Mouse (Mus musculus): ENCODE results near the gene Pdzrn4. TPM values are rescaled to one million over a fixed set of nuclear protein-coding genes. Genes with fewer than 3 reads are reported as not detected.

The Pdzrn4 gene
- polyA plus RNA-seq, 1 experiment from 2014 or later, result 0.80 TPM

DNA sequence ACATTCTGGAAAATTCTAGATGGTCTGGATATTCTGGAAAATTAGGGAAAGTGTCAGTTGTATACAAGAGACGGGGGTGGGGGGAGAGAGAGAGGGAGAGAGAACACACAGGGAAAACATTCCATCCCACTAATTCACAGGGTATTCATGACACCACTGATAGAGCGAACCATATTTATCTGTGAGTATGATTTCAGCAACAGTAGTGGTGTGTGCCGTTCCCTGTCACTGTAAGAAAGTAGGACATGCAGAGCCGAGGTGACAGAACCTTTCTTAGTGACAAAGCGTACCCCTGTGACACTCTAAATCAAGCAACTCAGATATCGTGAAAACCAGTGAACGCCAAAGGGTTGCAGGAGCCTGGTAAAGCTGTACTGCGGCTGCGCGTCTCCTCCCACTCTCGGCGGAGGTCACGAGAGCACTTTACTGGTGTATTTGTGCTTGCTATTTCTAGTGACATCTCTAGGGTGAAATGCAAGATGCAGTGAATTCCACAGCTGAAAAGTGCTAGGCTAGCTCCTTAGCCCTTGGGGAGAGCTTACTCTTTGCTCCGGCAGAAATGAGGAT lies 237.4 kb downstream of the Pdzrn4 start:
- no peak for ATAC-seq (ENCODE audit: insufficient number of reproducible peaks, low FRiP score)
- Histone ChIP-seq H3K27me3 (replicated peaks) (no peaks in the 10 kb centered on the region), H3K36me3 (no peaks in the 10 kb centered on the region), H3K27ac (ENCODE audit: poor library complexity, severe bottlenecking) (no peak overlapping the region), H3K9me3 (replicated peaks) (no peaks in the 10 kb centered on the region), H3K4me1 (replicated peaks) (peaks cover 16% of the 10 kb centered on the region), H3K4me3 (peak overlapping the region; percentile 22; the same call in 1 of the 2 replicates), H3K4me2 (peak overlapping the region; percentile 53), H3K9ac (no peak overlapping the region)
- 44% methylated on average over 14 of the region's 14 CpGs for WGBS

- Histone ChIP-seq H3K4me2 (no peak overlapping the region), H3K4me1 (replicated peaks) (no peaks in the 10 kb centered on the region; the same call in 1 of the 2 replicates), H3K4me3 (no peak overlapping the region), H3K27me3 (replicated peaks) (no peaks in the 10 kb centered on the region), H3K27ac (ENCODE audit: poor library complexity, severe bottlenecking) (no peak overlapping the region), H3K36me3 (no peaks in the 10 kb centered on the region), H3K9ac (no peak overlapping the region), H3K9me3 (replicated peaks) (no peaks in the 10 kb centered on the region)
- ATAC-seq (ENCODE audit: insufficient number of reproducible peaks, low FRiP score), result no peak
- WGBS, result 73% methylated on average over 18 of the region's 18 CpGs
These were observed 243.8 kb downstream of the Pdzrn4 start for GRCm38 (mm10) chr15:92640212-92641082.

DNA sequence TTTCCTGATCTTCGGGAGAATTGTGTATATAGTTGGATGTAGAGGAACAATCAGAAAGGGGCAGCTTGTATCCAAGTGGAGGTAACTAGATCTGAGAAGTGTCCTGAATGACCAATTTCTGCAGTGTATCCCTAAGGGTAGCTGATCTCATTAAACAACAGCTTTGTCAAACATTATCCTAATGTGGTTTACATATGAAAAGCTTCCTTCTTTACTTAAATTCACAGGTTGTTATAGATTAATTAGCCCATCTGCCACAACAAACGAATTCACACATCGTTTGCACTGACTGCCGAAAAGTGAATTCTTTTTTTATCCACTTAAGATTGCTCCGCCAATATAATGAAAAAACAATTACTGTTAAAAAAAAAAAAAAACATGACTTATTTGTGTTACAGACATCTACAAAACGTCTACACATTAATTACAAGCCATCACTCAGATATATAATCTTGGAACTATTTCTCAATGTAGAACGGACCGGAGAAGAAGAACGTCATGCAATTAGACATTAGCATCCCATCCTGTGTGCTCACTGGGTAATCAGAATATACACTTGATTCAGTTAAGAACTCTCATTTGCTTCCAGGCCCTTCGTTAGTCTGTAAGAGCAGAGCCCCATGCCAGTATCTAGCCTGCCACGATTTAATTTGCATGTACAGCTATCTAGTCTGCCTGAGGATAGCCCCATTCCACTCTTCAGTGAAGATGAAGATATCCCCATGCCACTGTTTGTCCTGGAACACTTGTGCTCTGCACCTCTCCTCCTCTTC lies 274.8 kb downstream of the Pdzrn4 start:
- no peak for ATAC-seq (ENCODE audit: insufficient number of reproducible peaks, low FRiP score)
- no peak overlapping the region for H3K9ac ChIP-seq
- no peaks in the 10 kb centered on the region for H3K36me3 ChIP-seq
- no peaks in the 10 kb centered on the region; the same call in 1 of the 2 replicates for H3K4me1 ChIP-seq (replicated peaks)
- H3K4me3 ChIP-seq, result no peak overlapping the region
- H3K4me2 ChIP-seq, result no peak overlapping the region
- no peak overlapping the region for H3K27ac ChIP-seq (ENCODE audit: poor library complexity, severe bottlenecking)
- no peaks in the 10 kb centered on the region for H3K27me3 ChIP-seq (replicated peaks)
- no peaks in the 10 kb centered on the region for H3K9me3 ChIP-seq (replicated peaks)
- WGBS, result 82% methylated on average over 11 of the region's 11 CpGs

- H3K4me2 ChIP-seq, result no peak overlapping the region
- H3K27me3 ChIP-seq (replicated peaks), result no peaks in the 10 kb centered on the region
- H3K4me3 ChIP-seq, result no peak overlapping the region
- WGBS, result 76% methylated on average over 5 of the region's 5 CpGs
- no peaks in the 10 kb centered on the region for H3K36me3 ChIP-seq
- H3K27ac ChIP-seq (ENCODE audit: poor library complexity, severe bottlenecking), result no peak overlapping the region
- no peak for ATAC-seq (ENCODE audit: insufficient number of reproducible peaks, low FRiP score)
- no peak overlapping the region for H3K9ac ChIP-seq
- H3K4me1 ChIP-seq (replicated peaks), result no peaks in the 10 kb centered on the region; the same call in 1 of the 2 replicates
- H3K9me3 ChIP-seq (replicated peaks), result no peaks in the 10 kb centered on the region
These were observed 279.4 kb downstream of the Pdzrn4 start for GRCm38 (mm10) chr15:92676096-92676495.

GRCm38 (mm10) chr15:92678377-92678776 lies 281.7 kb downstream of the Pdzrn4 start:
- H3K9ac ChIP-seq, result no peak overlapping the region
- H3K9me3 ChIP-seq (replicated peaks), result no peaks in the 10 kb centered on the region
- no peak overlapping the region for H3K4me3 ChIP-seq
- H3K36me3 ChIP-seq, result no peaks in the 10 kb centered on the region
- no peaks in the 10 kb centered on the region for H3K4me1 ChIP-seq (replicated peaks)
- ATAC-seq (ENCODE audit: insufficient number of reproducible peaks, low FRiP score), result no peak
- 62% methylated on average over 6 of the region's 6 CpGs for WGBS
- H3K27ac ChIP-seq (ENCODE audit: poor library complexity, severe bottlenecking), result no peak overlapping the region
- no peak overlapping the region for H3K4me2 ChIP-seq
- H3K27me3 ChIP-seq (replicated peaks), result no peaks in the 10 kb centered on the region

GRCm38 (mm10) chr15:92679541-92679940 lies 282.9 kb downstream of the Pdzrn4 start:
- H3K4me3 ChIP-seq, result no peak overlapping the region
- no peaks in the 10 kb centered on the region for H3K36me3 ChIP-seq
- H3K4me2 ChIP-seq, result no peak overlapping the region
- H3K27ac ChIP-seq (ENCODE audit: poor library complexity, severe bottlenecking), result no peak overlapping the region
- ATAC-seq (ENCODE audit: insufficient number of reproducible peaks, low FRiP score), result no peak
- no peaks in the 10 kb centered on the region for H3K27me3 ChIP-seq (replicated peaks)
- H3K9ac ChIP-seq, result no peak overlapping the region
- H3K4me1 ChIP-seq (replicated peaks), result no peaks in the 10 kb centered on the region
- no peaks in the 10 kb centered on the region for H3K9me3 ChIP-seq (replicated peaks)
- 81% methylated on average over 6 of the region's 6 CpGs for WGBS

DNA sequence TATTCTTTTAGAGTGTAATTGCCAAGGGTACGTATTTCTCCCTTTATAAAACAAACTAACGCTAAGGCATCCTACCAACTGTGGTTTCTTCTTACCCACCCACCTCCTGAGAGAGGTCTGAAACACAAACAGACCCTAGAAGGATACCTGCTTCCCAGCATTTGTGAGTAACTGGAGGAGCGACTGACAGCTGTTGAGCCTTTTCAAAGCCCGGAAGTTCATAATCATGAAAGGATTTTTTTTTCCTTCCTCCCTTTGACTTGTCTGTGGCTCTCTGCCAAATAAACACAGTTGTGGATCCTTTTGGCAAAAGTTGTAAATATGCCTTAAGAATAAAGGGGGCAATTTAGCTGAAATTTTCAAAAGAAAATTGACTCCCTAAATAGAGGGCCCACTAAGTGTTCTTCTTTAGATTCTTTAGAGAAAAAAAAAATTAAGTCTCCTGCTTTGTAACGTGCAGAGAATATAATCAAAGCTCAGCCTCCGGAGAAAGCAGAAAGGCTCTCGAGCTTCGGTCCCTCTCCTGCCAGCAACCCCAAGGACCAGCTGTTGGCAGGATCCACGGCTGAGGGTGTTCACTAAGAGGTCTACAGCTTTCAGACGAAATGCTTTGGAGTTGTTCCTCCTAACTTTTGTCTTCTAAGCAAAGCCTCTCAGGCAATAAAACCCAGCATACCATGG lies 299.7 kb downstream of the Pdzrn4 start:
- Histone ChIP-seq H3K27me3 (replicated peaks) (no peaks in the 10 kb centered on the region), H3K9me3 (replicated peaks) (no peaks in the 10 kb centered on the region), H3K4me1 (replicated peaks) (peaks cover 9% of the 10 kb centered on the region; the same call in 1 of the 2 replicates), H3K27ac (ENCODE audit: poor library complexity, severe bottlenecking) (no peak overlapping the region; the same call in 1 of the 2 replicates), H3K9ac (no peak overlapping the region), H3K4me2 (no peak overlapping the region), H3K4me3 (no peak overlapping the region), H3K36me3 (no peaks in the 10 kb centered on the region)
- no peak for ATAC-seq (ENCODE audit: insufficient number of reproducible peaks, low FRiP score)
- WGBS, result 54% methylated on average over 10 of the region's 10 CpGs

DNA sequence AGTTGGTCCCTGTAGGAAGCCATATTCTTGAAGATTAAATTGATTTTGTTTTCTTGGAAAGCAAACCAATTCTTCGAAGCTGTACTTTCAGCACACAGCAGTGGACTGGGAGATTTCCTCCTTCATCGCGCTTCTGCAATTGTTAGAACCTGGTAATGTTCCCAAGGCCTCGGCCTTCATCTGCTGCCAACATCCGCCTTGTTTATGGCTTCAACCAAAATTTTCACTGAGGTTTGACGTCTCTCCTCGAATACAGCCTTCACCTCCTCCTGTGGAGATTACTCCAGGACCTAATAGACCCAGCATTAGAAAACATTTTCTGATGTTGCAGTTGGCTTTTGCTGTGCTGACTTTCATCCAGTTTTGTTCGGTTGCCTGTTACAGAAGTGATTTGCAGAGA lies 307.5 kb downstream of the Pdzrn4 start:
- WGBS, result 79% methylated on average over 8 of the region's 8 CpGs
- Histone ChIP-seq H3K4me2 (no peak overlapping the region), H3K9ac (no peak overlapping the region), H3K4me3 (no peak overlapping the region), H3K4me1 (replicated peaks) (no peaks in the 10 kb centered on the region), H3K36me3 (no peaks in the 10 kb centered on the region), H3K9me3 (replicated peaks) (no peaks in the 10 kb centered on the region), H3K27me3 (replicated peaks) (no peaks in the 10 kb centered on the region), H3K27ac (ENCODE audit: poor library complexity, severe bottlenecking) (no peak overlapping the region)
- no peak for ATAC-seq (ENCODE audit: insufficient number of reproducible peaks, low FRiP score)

DNA sequence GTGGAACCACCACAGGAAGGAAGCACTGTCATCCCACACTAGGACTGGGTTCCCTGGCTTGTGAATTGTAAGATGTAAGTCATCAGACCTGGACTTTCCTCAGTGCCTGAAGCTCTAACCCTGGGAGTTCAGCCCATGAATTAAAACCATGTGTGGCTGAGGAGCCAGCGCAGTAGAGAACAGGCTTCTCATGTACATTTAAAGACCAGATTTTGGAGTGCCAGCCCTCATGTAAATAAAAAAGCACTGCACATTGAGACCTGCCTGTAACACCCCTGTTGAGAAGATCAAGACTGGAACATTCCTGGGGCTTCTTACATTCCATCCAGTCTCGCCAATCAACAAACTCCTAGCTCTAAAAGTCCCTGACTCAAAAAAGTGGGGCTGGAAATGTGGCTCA lies 342.0 kb downstream of the Pdzrn4 start:
- H3K4me1 ChIP-seq (replicated peaks), result no peaks in the 10 kb centered on the region
- ATAC-seq (ENCODE audit: insufficient number of reproducible peaks, low FRiP score), result no peak
- no peak overlapping the region for H3K9ac ChIP-seq
- no peaks in the 10 kb centered on the region for H3K9me3 ChIP-seq (replicated peaks)
- 69% methylated on average over 2 of the region's 2 CpGs for whole genome bisulfite sequencing
- H3K4me3 ChIP-seq, result no peak overlapping the region
- no peak overlapping the region for H3K4me2 ChIP-seq
- H3K27me3 ChIP-seq (replicated peaks), result no peaks in the 10 kb centered on the region
- no peak overlapping the region for H3K27ac ChIP-seq (ENCODE audit: poor library complexity, severe bottlenecking)
- no peaks in the 10 kb centered on the region for H3K36me3 ChIP-seq

DNA sequence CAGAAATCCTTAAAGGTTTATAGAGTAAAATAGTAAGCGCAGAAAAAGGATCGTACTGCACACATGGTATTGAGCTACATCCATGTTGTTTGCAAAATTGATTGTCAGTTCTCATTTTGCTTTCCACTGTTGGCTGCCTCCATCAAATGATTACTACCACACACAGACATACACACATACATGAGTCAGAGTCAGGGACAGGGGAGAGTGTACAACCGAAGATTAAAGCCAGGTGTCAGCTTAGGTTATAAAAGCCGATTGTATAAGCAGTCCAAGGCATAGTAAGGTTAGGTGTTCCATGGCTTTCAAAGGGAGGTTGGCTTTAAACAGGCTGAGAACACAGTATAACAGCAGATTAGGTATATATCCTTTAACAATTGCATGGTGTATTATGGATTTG lies 343.2 kb downstream of the Pdzrn4 start:
- no peaks in the 10 kb centered on the region for H3K36me3 ChIP-seq
- no peaks in the 10 kb centered on the region for H3K4me1 ChIP-seq (replicated peaks)
- H3K4me3 ChIP-seq, result no peak overlapping the region
- ATAC-seq (ENCODE audit: insufficient number of reproducible peaks, low FRiP score), result no peak
- no peak overlapping the region for H3K4me2 ChIP-seq
- no peak overlapping the region for H3K9ac ChIP-seq
- WGBS, result 86% methylated on average over 4 of the region's 4 CpGs
- H3K27me3 ChIP-seq (replicated peaks), result no peaks in the 10 kb centered on the region
- H3K9me3 ChIP-seq (replicated peaks), result no peaks in the 10 kb centered on the region
- no peak overlapping the region for H3K27ac ChIP-seq (ENCODE audit: poor library complexity, severe bottlenecking)

- Histone ChIP-seq H3K9me3 (replicated peaks) (no peaks in the 10 kb centered on the region), H3K27me3 (replicated peaks) (no peaks in the 10 kb centered on the region), H3K4me3 (no peak overlapping the region), H3K4me1 (replicated peaks) (no peaks in the 10 kb centered on the region), H3K9ac (no peak overlapping the region), H3K36me3 (no peaks in the 10 kb centered on the region), H3K27ac (ENCODE audit: poor library complexity, severe bottlenecking) (no peak overlapping the region), H3K4me2 (no peak overlapping the region)
- WGBS, result 68% methylated on average over 6 of the region's 6 CpGs
- no peak for ATAC-seq (ENCODE audit: insufficient number of reproducible peaks, low FRiP score)
These were observed 346.9 kb downstream of the Pdzrn4 start for GRCm38 (mm10) chr15:92743624-92744023.
